Mouse (Mus musculus) forebrain, embryonic 16.5 days (tissue): Measurements from ENCODE around the gene Cacna2d4. TPM values are rescaled to one million over a fixed set of nuclear protein-coding genes. Genes with fewer than 3 reads are reported as not detected.

Source experiments
- ATAC-seq: fragments of 200-750 bp; cut with Nextera tagmentation; 2 replicates; pipeline ENCODE4 v1.8.0; 2017; ENCODE audit warnings: mild to moderate bottlenecking, moderate library complexity
- H3K27ac ChIP-seq: fragments of 300-500 bp; sonication (generic); 2 replicates; pipeline ENCODE4 v1.5.1; 2014; ENCODE audit warnings: low read length, control low read depth
- H3K27me3 ChIP-seq: fragments of 300-500 bp; sonication (generic); replicated peaks from 2 replicates; pipeline ENCODE4 v1.6.1; 2014; ENCODE audit warnings: low read length; ENCODE audit not compliant: control insufficient read depth, insufficient read depth
- H3K36me3 ChIP-seq: fragments of 300-500 bp; sonication (generic); 2 replicates; pipeline ENCODE4 v1.6.1; 2014; ENCODE audit not compliant: control insufficient read depth, insufficient read depth
- H3K4me1 ChIP-seq: fragments of 300-500 bp; sonication (generic); replicated peaks from 2 replicates; pipeline ENCODE4 v1.6.1; 2014; ENCODE audit warnings: low read length; ENCODE audit not compliant: control insufficient read depth, insufficient read depth
- H3K4me2 ChIP-seq: fragments of 300-500 bp; sonication (generic); 2 replicates; pipeline ENCODE4 v1.6.1; 2014; ENCODE audit warnings: mild to moderate bottlenecking, low read length, control low read depth
- H3K4me3 ChIP-seq: fragments of 300-500 bp; sonication (generic); replicated peaks from 2 replicates; pipeline ENCODE4 v1.5.1; 2014; ENCODE audit warnings: mild to moderate bottlenecking, low read length, control low read depth
- H3K9ac ChIP-seq: fragments of 300-500 bp; sonication (generic); replicated peaks from 2 replicates; pipeline ENCODE4 v1.6.1; 2014; ENCODE audit warnings: low read depth, low read length, control low read depth
- H3K9me3 ChIP-seq: fragments of 300-500 bp; sonication (generic); 2 replicates; pipeline ENCODE4 v1.6.1; 2016; ENCODE audit warnings: low read length; ENCODE audit not compliant: control insufficient read depth
- WGBS: fragments of 180-500 bp; shearing (Covaris S2); extraction: QIAGEN DNeasy Blood & Tissue Kit; methylation state at CpG from one replicate; pipeline ENCODE4 v1.1.7; 2014; 5-methylcytosine and 5-hydroxymethylcytosine counted together
- polyA plus RNA-seq: library from polyadenylated mRNA; unstranded; fragments of >200 nt; fragmentation: Nextera tagmentation; extraction: Ambion mirVana; gene quantifications from 2 replicates; pipeline ENCODE4 v1.2.1, GENCODE M21; 2015

The Cacna2d4 gene
- polyA plus RNA-seq, 1 experiment from 2014 or later = 0.75 TPM

GRCm38 (mm10) chr6:119338121-119338912 lies 102.0 kb downstream of the Cacna2d4 start:
- Histone ChIP-seq H3K4me2 (no peak overlapping the region), H3K27ac (no peak overlapping the region), H3K4me3 (no peak overlapping the region), H3K9me3 (no peaks in the 10 kb centered on the region), H3K36me3 (no peaks in the 10 kb centered on the region), H3K9ac (no peak overlapping the region), H3K4me1 (no peaks in the 10 kb centered on the region; the same call in 1 of the 2 replicates), H3K27me3 (no peaks in the 10 kb centered on the region)
- WGBS = 25% methylated on average over 10 of the region's 11 CpGs
- no peak for ATAC-seq

GRCm38 (mm10) chr6:119341409-119341808 lies 105.1 kb downstream of the Cacna2d4 start:
- H3K27ac ChIP-seq = no peak overlapping the region
- no peaks in the 10 kb centered on the region; the same call in 1 of the 2 replicates for H3K4me1 ChIP-seq
- H3K4me3 ChIP-seq = no peak overlapping the region
- H3K9ac ChIP-seq = no peak overlapping the region
- H3K9me3 ChIP-seq = no peaks in the 10 kb centered on the region
- no peak overlapping the region for H3K4me2 ChIP-seq
- peak; percentile 98 for ATAC-seq
- no peaks in the 10 kb centered on the region for H3K36me3 ChIP-seq
- no peaks in the 10 kb centered on the region for H3K27me3 ChIP-seq

- ATAC-seq = no peak
- no peak overlapping the region for H3K9ac ChIP-seq
- H3K27me3 ChIP-seq = no peaks in the 10 kb centered on the region
- H3K4me2 ChIP-seq = no peak overlapping the region
- no peaks in the 10 kb centered on the region for H3K9me3 ChIP-seq
- H3K4me3 ChIP-seq = no peak overlapping the region
- H3K36me3 ChIP-seq = no peaks in the 10 kb centered on the region
- no peaks in the 10 kb centered on the region; the same call in 1 of the 2 replicates for H3K4me1 ChIP-seq
- no peak overlapping the region for H3K27ac ChIP-seq
- 75% methylated on average over 10 of the region's 10 CpGs for WGBS
Observed at GRCm38 (mm10) chr6:119346257-119346656, 109.9 kb downstream of the Cacna2d4 start.

- 73% methylated on average over 5 of the region's 5 CpGs for WGBS
- H3K4me2 ChIP-seq = no peak overlapping the region
- peak; percentile 7; the same call in 1 of the 2 replicates for ATAC-seq
Observed at GRCm38 (mm10) chr6:119347813-119348212, 111.5 kb downstream of the Cacna2d4 start.

GRCm38 (mm10) chr6:119348234-119348633 lies 111.9 kb downstream of the Cacna2d4 start:
- Histone ChIP-seq H3K27me3 (no peaks in the 10 kb centered on the region), H3K9me3 (no peaks in the 10 kb centered on the region), H3K27ac (no peak overlapping the region), H3K4me1 (no peaks in the 10 kb centered on the region), H3K4me3 (no peak overlapping the region), H3K4me2 (no peak overlapping the region), H3K9ac (no peak overlapping the region), H3K36me3 (no peaks in the 10 kb centered on the region)
- peak; percentile 66 for ATAC-seq
- WGBS = 4% methylated on average over 1 of the region's 1 CpGs

More at GRCm38 (mm10) chr6:119347813-119348212, 111.5 kb downstream of the Cacna2d4 start:
- Histone ChIP-seq H3K4me1 (no peaks in the 10 kb centered on the region), H3K36me3 (no peaks in the 10 kb centered on the region), H3K9me3 (no peaks in the 10 kb centered on the region), H3K4me3 (no peak overlapping the region), H3K27me3 (no peaks in the 10 kb centered on the region), H3K9ac (no peak overlapping the region), H3K27ac (no peak overlapping the region)

- no peak for ATAC-seq
- Histone ChIP-seq H3K27me3 (no peaks in the 10 kb centered on the region), H3K4me2 (no peak overlapping the region), H3K36me3 (peaks cover 2% of the 10 kb centered on the region; the same call in 1 of the 2 replicates), H3K9me3 (no peaks in the 10 kb centered on the region), H3K27ac (no peak overlapping the region), H3K9ac (no peak overlapping the region), H3K4me1 (no peaks in the 10 kb centered on the region), H3K4me3 (no peak overlapping the region)
- WGBS = 75% methylated on average over 9 of the region's 9 CpGs
Observed at GRCm38 (mm10) chr6:119350703-119351198, 114.4 kb downstream of the Cacna2d4 start.

- no peaks in the 10 kb centered on the region for H3K9me3 ChIP-seq
- H3K9ac ChIP-seq = no peak overlapping the region
- H3K4me1 ChIP-seq = no peaks in the 10 kb centered on the region
- H3K27me3 ChIP-seq = no peaks in the 10 kb centered on the region
- 84% methylated on average over 8 of the region's 8 CpGs for WGBS
- H3K27ac ChIP-seq = no peak overlapping the region
- H3K4me2 ChIP-seq = no peak overlapping the region
- no peak for ATAC-seq
- H3K36me3 ChIP-seq = peaks cover 2% of the 10 kb centered on the region; the same call in 1 of the 2 replicates
- no peak overlapping the region for H3K4me3 ChIP-seq
Observed at GRCm38 (mm10) chr6:119351656-119352055, 115.3 kb downstream of the Cacna2d4 start.

- Histone ChIP-seq H3K27ac (no peak overlapping the region), H3K27me3 (no peaks in the 10 kb centered on the region), H3K9ac (no peak overlapping the region), H3K9me3 (no peaks in the 10 kb centered on the region), H3K36me3 (peaks cover 5% of the 10 kb centered on the region; the same call in 1 of the 2 replicates), H3K4me1 (no peaks in the 10 kb centered on the region), H3K4me2 (no peak overlapping the region), H3K4me3 (no peak overlapping the region)
- 93% methylated on average over 6 of the region's 6 CpGs for WGBS
- ATAC-seq = no peak
Observed at GRCm38 (mm10) chr6:119352501-119352900, 116.2 kb downstream of the Cacna2d4 start.

- no peaks in the 10 kb centered on the region for H3K4me1 ChIP-seq
- H3K4me2 ChIP-seq = no peak overlapping the region
Observed at GRCm38 (mm10) chr6:119358020-119358571, 121.8 kb downstream of the Cacna2d4 start.

More at GRCm38 (mm10) chr6:119358020-119358571, 121.8 kb downstream of the Cacna2d4 start:
- no peak for ATAC-seq
- Histone ChIP-seq H3K27ac (no peak overlapping the region), H3K9ac (no peak overlapping the region), H3K4me3 (no peak overlapping the region), H3K9me3 (no peaks in the 10 kb centered on the region), H3K36me3 (peaks cover 13% of the 10 kb centered on the region), H3K27me3 (no peaks in the 10 kb centered on the region)
- 90% methylated on average over 8 of the region's 8 CpGs for WGBS
